Mouse (Mus musculus) cerebellum, adult (tissue): ENCODE results near the gene Tmem59l.

Source experiments
- ATAC-seq: cut with Nextera tagmentation; 2 replicates; pipeline ENCODE4 v1.9.2; 2017; ENCODE audit warnings: mild to moderate bottlenecking, moderate library complexity, mixed read lengths; ENCODE audit not compliant: insufficient number of reproducible peaks, low FRiP score, low TSS enrichment

Tmem59l gene

DNA sequence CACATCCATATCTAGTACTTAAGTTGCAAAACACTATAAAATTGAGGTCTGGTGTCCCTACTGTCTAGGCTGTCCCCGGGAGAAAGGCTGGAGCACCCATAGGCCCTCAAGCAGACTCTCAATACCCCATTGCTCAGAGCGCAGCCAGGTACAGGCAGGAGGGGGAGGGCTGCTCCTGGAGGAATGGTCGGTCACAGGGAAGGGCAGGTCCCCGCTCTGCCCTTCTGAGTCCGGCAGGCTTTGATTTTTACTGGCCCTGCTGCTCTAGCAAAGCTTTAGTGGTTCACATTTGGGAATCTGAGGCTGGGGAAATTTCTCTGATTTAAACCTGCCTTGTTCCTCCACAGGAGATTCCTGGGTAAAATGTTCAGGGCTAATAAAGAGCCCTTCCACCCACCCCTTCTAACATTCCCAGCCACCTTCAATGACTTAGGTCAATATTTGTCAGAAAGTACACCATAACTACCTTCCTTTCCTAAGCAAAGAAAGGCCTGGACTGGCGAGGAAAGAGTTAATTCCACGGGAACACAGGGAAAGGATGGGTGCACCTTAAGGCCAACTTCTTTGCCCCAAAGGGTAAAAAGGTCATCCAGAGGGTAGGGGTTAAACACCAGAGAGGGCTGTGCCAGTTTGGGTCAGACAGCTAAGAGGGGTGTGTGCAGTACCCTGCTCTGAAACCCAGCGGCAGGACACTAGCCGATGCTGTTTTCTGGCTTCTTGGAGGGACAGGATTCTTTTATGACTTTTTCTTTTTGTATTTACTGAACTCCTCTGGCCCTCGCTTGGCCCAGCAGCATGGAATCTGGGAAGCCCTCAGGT lies 3.1 kb upstream of the Tmem59l start:
- no peak for ATAC-seq

GRCm38 (mm10) chr8:70489576-70489975 lies 2.4 kb upstream of the Tmem59l start:
- no peak for ATAC-seq

DNA sequence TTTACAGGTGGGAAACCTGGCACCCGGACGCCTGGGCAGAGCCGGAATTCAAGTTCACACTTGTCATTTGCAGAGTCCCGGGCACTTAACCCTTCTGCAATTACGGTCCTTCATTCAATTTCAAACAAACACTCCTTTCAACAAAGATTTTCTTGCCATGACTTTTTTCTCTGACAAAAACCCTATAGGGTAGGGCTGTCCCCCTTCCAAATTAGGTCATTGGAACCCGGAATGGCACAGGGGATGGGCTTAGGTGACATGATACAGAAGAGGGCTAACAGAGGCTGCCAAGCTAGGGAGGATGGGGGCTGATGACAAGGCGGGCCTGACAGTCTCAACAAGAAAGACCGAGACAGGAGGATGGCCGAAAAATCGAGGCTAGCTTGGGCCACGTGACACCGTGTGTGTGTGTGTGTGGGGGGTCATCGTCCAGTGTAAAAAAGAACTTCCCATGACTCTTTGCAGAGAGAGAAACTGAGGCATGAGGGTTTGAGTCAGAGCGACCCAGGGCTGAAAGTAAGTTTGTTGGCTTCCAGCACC lies 1.8 kb upstream of the Tmem59l start:
- ATAC-seq = no peak

DNA sequence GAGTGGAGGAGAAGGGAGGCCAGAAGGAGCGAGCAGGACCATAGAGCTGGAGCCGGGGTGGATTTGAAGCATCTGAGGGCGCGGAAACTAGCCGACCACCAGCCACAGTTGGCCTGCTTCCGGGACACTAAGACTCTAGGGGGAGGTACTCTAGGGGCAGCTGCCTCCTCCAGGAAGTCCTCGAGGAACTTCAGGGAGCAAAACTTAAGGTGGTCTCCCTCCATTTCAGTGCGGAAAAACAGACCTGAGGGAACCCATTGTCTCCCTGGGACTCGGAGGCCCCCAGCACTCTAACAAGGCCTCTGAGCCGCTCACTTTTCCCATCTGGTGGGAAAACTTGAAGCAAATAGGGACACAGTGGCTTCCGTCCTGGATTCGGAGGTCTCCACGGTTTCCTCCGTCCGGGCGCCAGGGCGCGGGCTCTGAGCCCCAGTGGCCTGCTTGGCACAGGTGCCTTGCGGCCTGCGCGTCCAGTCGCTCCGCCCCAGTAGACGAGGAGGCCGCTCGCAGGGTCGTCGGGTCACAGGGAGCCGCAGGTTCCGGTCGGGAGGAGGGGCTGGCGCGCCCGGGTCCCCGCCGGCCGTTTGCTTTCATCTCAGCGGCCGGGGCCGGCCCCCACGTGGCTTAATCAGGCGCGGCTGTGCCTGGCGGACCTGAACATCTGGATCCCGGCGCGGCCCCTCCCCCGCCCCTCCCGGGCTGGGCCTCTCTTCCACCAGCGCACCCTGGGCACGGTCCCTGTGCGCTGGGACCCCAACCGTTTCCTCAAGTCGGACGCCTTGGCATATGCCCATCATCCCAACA lies 1.0 kb upstream of the Tmem59l start:
- ATAC-seq = no peak

- peak; percentile 29 for ATAC-seq
Observed at GRCm38 (mm10) chr8:70486191-70486681, 922 bp downstream of the Tmem59l start.

DNA sequence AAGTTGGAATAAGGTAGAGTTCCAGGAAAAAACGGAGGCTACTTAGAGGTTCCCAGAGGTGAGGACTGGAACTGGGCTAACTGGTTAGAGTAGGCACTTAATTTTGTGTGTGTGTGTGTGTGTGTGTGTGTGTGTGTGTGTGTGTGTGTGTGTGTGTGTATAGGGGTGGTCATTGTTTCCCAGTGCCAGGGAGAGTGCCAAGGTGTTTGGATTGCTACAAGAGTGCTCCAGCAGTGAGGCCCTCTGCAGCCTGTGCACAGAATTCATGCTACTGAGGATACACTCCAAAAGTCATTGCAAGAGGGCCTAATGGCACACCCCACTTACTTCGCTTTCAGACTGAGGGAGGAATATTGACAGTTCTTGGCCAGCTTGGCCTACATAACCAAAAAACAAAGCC lies 4.2 kb downstream of the Tmem59l start:
- ATAC-seq = no peak

- no peak for ATAC-seq
Observed at GRCm38 (mm10) chr8:70481908-70482307, 5.2 kb downstream of the Tmem59l start.

GRCm38 (mm10) chr8:70477269-70477982 lies 9.7 kb downstream of the Tmem59l start:
- ATAC-seq = 0 out of 2 replicates have a peak, but pooled peaks have one; percentile 7

GRCm38 (mm10) chr8:70476333-70477268 lies 10.6 kb downstream of the Tmem59l start, which contains the start of gene Klhl26:
Klhl26 (minus strand) TSS chr8:70476968.
- ATAC-seq = peak; percentile 78

GRCm38 (mm10) chr8:70471856-70472255 lies 15.3 kb downstream of the Tmem59l start:
- ATAC-seq = no peak

DNA sequence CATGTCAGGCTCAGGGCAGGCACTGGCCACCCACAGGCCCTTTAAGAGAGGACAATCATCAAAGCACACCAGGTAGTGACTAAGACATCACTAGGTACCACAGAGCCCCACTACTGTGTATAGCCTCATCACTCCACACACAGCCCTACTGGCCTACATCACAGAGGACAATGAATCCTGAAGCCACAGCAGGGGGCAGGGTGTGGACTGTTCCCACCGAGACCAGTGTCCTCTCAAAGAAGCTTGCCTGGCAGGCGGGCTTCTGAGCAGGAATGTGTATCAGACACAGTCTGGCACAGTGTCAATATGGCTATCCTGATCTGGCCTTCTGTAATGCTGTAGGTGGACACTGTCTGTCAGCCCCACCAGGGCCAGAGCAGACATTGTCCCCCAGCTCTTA lies 17.2 kb downstream of the Tmem59l start:
- no peak for ATAC-seq

DNA sequence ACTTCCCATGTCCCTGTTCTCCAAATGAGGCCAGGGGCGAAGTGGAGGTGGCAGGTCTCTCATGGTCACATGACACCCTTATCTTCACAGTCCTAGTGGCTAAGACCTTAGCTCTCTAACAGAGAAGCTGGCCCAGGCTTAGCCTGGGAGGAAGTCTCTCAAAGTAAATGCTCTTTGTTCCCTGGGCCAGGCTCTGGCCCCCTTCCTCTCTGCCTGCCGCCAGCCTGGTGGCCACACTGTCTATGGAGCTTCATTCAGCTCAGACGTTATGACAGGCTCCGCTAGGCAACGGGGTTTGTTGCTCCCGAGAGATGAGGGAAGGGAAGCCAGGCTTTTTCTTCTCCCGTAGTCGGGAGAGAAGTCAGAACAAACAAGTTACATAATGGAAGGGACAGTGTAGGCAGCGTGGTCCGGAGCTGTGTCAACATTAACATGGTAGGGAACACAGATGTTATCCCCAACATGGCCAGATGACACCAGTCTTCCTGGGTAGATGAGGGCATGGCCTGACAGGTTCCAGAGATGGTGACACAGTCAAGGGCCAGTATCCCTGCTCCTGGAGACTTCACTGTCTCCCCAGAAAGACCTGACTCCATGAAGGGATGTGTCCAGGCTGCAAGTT lies 17.8 kb downstream of the Tmem59l start:
- 0 out of 2 replicates have a peak, but pooled peaks have one; percentile 8 for ATAC-seq

DNA sequence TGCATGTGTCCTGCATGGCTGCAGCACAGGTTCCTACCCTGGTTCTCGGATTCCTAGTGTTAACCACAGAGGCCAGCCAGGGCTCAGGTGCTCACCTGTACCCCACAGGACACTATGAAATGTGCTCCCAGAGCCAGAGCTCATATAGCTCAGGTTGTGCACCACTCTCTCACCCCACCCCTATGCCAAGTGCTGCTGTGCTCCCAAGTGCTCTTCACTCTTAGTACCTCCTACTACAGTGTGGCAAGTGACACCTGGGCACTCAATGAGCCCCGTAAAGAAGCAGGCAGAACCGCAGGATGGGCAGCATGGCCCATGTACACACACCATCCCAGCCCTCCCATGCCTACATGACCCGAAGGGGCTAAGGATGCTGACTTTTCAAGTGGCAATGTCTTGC lies 18.4 kb downstream of the Tmem59l start:
- no peak for ATAC-seq

DNA sequence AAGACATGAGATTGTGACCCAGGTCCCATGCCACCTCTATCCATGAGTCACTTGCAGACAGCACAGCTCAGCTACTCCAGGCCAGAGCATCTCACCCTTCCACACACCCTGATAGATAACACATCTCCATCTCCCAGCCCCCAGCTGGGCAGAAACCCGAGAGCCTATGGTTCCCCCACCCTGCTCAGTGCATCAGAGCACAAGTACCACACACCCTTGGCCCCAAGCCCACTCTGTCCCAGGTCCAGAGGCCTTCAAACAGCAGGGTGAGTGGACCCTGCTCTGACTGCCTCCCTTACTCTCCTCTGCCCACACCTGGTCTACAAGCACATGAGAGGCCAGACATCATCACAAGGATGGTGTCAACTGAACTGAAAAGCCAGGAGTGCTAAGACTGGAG lies 19.3 kb downstream of the Tmem59l start:
- ATAC-seq = no peak

DNA sequence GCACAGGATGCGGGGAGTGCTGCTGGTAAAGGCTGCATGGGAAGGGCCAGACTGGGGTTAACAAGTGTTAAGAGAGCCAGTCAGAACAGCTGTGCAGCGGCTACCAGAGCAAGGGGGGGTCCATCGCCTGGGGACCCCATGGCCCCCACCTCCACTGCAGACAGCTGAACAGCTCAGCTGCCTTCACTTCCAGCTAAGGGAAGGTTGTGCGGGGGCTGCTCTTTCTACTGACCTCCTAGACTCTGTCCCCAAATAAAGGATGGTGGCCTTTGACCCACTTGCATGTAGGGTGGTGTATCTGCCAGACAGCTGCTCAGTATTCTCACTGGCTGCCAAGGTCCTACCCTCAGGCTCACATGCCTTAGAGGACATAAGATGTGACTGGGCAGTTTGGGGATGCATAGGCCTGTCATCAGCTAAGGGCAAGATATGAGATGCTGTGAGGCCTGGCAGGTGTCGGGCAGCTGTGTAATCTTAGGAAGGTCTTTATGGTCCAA lies 19.9 kb downstream of the Tmem59l start:
- no peak for ATAC-seq

DNA sequence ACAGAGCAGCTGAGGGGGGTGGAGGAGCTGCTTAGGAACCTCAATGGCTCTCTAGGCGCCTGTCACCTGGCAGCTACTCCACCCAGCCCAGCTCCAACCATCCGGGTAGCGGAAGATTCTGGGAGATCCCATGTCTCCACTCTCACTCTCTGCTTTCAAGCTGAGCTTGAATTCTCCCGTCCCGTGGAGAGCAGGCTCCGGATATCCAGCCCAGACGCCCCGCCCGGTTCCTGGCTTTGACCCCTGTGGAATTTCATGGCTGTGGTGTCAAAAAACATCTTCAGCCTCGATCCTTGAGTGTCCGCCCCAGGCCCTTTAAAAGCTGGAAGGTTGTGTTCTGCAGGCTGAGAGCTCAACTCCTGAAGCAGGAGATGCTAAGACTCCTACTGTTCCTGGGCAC lies 20.4 kb downstream of the Tmem59l start:
- ATAC-seq = no peak

DNA sequence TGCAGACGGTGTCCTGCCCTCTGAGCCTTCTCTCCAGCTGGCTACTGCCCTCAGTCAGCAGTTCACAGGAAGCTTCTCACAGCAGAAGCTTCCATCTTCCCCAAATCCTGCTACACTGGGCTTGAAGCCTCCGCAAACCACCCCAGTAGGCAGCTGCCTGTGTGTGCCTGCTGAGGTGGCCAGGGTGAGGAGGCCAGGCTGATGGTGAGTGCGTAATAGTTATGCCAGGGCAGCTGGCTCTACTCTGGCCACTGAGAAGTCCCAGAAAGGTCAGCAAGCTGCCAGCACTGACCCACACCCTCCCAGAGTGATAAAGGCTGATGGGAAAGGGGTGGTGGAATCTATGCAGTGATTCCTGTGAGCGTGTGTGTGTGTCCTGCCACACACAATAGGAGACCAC lies 20.9 kb downstream of the Tmem59l start:
- ATAC-seq = no peak

- ATAC-seq = no peak
Observed at GRCm38 (mm10) chr8:70465701-70466100, 21.5 kb downstream of the Tmem59l start.

DNA sequence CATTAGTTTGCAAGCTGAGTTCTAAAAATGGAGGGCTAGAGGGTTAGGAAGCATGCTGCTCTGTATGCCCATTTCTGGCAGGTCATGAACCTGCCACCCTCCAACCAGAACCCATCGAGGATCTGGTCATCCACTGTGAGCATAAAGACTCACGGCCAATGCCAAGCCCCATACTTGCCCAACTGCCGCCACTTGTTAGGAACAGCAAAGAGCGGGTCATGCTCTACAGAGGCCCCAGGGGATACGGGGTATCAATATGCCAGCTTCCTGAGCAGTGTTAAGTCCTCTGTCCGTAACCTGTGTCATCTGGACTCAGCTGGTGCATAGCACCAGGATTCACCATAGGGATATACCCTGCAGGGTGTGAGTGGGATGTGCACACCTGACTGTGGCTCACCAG lies 23.0 kb downstream of the Tmem59l start:
- no peak for ATAC-seq
